14 mouse cellular contexts compared by ENCODE assay signal in genomic region chr15:31173309-31174115, GRCm38 (mm10).
"Had no signal": no experiment of that assay in that cellular context is flagged by ENCODE, and none has a peak within 500 bp of the region (broad histone marks: within the 10 kb centered on the region; RNA-seq: fewer than 3 reads in every experiment).

No protein-coding gene starts in this region.

- H3K27ac ChIP-seq: kidney, embryonic 15.5 days; left cerebral cortex, adult 2 months; limb, embryonic 10.5 days; liver, embryonic 15.5 days had no signal

- DNase-seq: kidney, adult 2 months; kidney, postnatal 14 days; lung, adult 2 months; lung, postnatal 36 days; right cerebral cortex, adult 18-20 months; right cerebral cortex, postnatal 25 days; thymus, postnatal 36 days had no signal

- H3K9me3 ChIP-seq: kidney, embryonic 15.5 days; limb, embryonic 10.5 days; liver, embryonic 15.5 days had no signal

- ATAC-seq: lung, postnatal 0 days; midbrain, embryonic 16.5 days had no signal

- H3K27me3 ChIP-seq: liver, embryonic 15.5 days had no signal

- H3K4me1 ChIP-seq: kidney, embryonic 15.5 days; liver, embryonic 15.5 days had no signal

- H3K36me3 ChIP-seq: kidney, embryonic 15.5 days; limb, embryonic 10.5 days; liver, embryonic 15.5 days had no signal

- H3K4me2 ChIP-seq: kidney, embryonic 15.5 days; liver, embryonic 11.5 days; liver, embryonic 15.5 days had no signal

- H3K9ac ChIP-seq: kidney, embryonic 15.5 days; liver, embryonic 15.5 days had no signal

- H3K4me3 ChIP-seq: kidney, embryonic 15.5 days; left cerebral cortex, adult 2 months; limb, embryonic 10.5 days; liver, embryonic 15.5 days had no signal
